Mouse (Mus musculus) megakaryocyte, embryonic 14.5 days (primary cell): ENCODE results near the gene Ly6f. TPM values are rescaled to one million over a fixed set of nuclear protein-coding genes. Genes with fewer than 3 reads are reported as not detected.

Source experiments
- H3K27me3 ChIP-seq: replicated peaks from 2 replicates; pipeline ENCODE3; 2012; ENCODE audit warnings: inconsistent platforms
- H3K36me3 ChIP-seq: replicated peaks from 2 replicates; pipeline ENCODE3; 2012; ENCODE audit warnings: low read length, inconsistent platforms, mixed read lengths
- H3K4me1 ChIP-seq: 2 replicates; pipeline ENCODE4 v1.6.1; 2012; ENCODE audit warnings: inconsistent platforms
- H3K4me3 ChIP-seq: replicated peaks from 2 replicates; pipeline ENCODE3; 2012; ENCODE audit warnings: moderate library complexity, mild to moderate bottlenecking, inconsistent platforms
- H3K9me3 ChIP-seq: 2 replicates; pipeline ENCODE4 v1.6.1; 2012; ENCODE audit warnings: inconsistent platforms
- FLI1 ChIP-seq: IDR thresholded peaks from 2 replicates; pipeline ENCODE4 v1.6.1; 2012; ENCODE audit warnings: low read length, inconsistent platforms, mixed read lengths
- GATA1 ChIP-seq: IDR thresholded peaks from 3 replicates; pipeline ENCODE4 v1.6.1; 2012; ENCODE audit warnings: mixed read lengths, low read length, inconsistent platforms, borderline replicate concordance
- polyA plus RNA-seq: library from polyadenylated mRNA; stranded (reverse); fragments of >175 nt; gene quantifications from 2 replicates; pipeline ENCODE4 v1.2.3, GENCODE M21; 2012; ENCODE audit warnings: low replicate concordance; ENCODE audit not compliant: insufficient read depth

The Ly6f gene
- polyA plus RNA-seq, 1 experiment = not detected

- no peak overlapping the region for H3K4me3 ChIP-seq
- TF ChIP-seq GATA1 (no peak), FLI1 (no peak)
- no peaks in the 10 kb centered on the region for H3K4me1 ChIP-seq
- no peaks in the 10 kb centered on the region for H3K36me3 ChIP-seq
- no peaks in the 10 kb centered on the region for H3K27me3 ChIP-seq
- peaks cover 12% of the 10 kb centered on the region for H3K9me3 ChIP-seq
These were observed 49.0 kb downstream of the Ly6f start for GRCm38 (mm10) chr15:75317255-75317654.

- Histone ChIP-seq H3K27me3 (no peaks in the 10 kb centered on the region), H3K4me1 (no peaks in the 10 kb centered on the region), H3K9me3 (peaks cover 23% of the 10 kb centered on the region), H3K36me3 (no peaks in the 10 kb centered on the region), H3K4me3 (no peak overlapping the region)
- no peak for TF ChIP-seq FLI1
- TF ChIP-seq GATA1 = no peak
These were observed 50.4 kb downstream of the Ly6f start for GRCm38 (mm10) chr15:75318584-75318983.

- H3K27me3 ChIP-seq = no peaks in the 10 kb centered on the region
- H3K4me1 ChIP-seq = no peaks in the 10 kb centered on the region
- H3K4me3 ChIP-seq = no peak overlapping the region
- TF ChIP-seq GATA1 = no peak
- no peak for TF ChIP-seq FLI1
- peaks cover 38% of the 10 kb centered on the region for H3K9me3 ChIP-seq
- no peaks in the 10 kb centered on the region for H3K36me3 ChIP-seq
These were observed 51.9 kb downstream of the Ly6f start for GRCm38 (mm10) chr15:75320104-75320503.

Other genes with a start within 250 kb of the Ly6f start
- not detected in 2 replicates for gene Ly6c1, start 219.6 kb upstream of the Ly6f start, polyA plus RNA-seq
- gene Ly6c2, start 156.5 kb upstream of the Ly6f start, polyA plus RNA-seq = 2.8 TPM in 1 of 2 replicates, not detected in the other
- gene Ly6g, start 113.2 kb upstream of the Ly6f start, polyA plus RNA-seq = not detected in 2 replicates
- not detected in 2 replicates for gene BC025446, start 52.0 kb upstream of the Ly6f start, polyA plus RNA-seq